Mouse (Mus musculus) MEL (cell line): ENCODE data around the gene Tfap2d.

Experiments used
- CTCF ChIP-seq, 3 experiments: IDR thresholded peaks in 2 of 3; conservative IDR thresholded peaks in 1 of 3; 2 replicates each; pipeline ENCODE4 v1.5.1; 2011 to 2012; ENCODE audit warnings: low read length in 3 of 3, low read depth in 2 of 3, mild to moderate bottlenecking in 2 of 3, improper control_type of control experiment in 1 of 3, inconsistent platforms in 1 of 3, mixed read lengths in 1 of 3, moderate library complexity in 1 of 3; ENCODE audit not compliant: control insufficient read depth in 1 of 3, insufficient read depth in 1 of 3, poor library complexity in 1 of 3, severe bottlenecking in 1 of 3
- EP300 ChIP-seq, 2 experiments: IDR thresholded peaks; 2 replicates each; pipeline ENCODE4 v1.6.1; 2011; ENCODE audit warnings: improper control_type of control experiment in 2 of 2, low read length in 2 of 2, low read depth in 1 of 2, mild to moderate bottlenecking in 1 of 2
- ETS1 ChIP-seq: IDR thresholded peaks from 2 replicates; pipeline ENCODE4 v1.6.1; 2012; ENCODE audit warnings: low read depth, mild to moderate bottlenecking, inconsistent platforms, low read length, improper control_type of control experiment, moderate library complexity
- HCFC1 ChIP-seq: IDR thresholded peaks from 2 replicates; pipeline ENCODE4 v1.6.1; 2012; ENCODE audit warnings: low read depth, mild to moderate bottlenecking, inconsistent platforms, low read length, improper control_type of control experiment, moderate library complexity
- MAX ChIP-seq: IDR thresholded peaks from 2 replicates; pipeline ENCODE4 v1.6.1; 2011; ENCODE audit warnings: low read length, improper control_type of control experiment
- MXI1 ChIP-seq: IDR thresholded peaks from 2 replicates; pipeline ENCODE4 v1.6.1; 2011; ENCODE audit warnings: mild to moderate bottlenecking, low read depth, low read length, improper control_type of control experiment
- NRF1 ChIP-seq: IDR thresholded peaks from 2 replicates; pipeline ENCODE4 v1.6.1; 2014; ENCODE audit warnings: low read depth, mild to moderate bottlenecking, inconsistent platforms, low read length, improper control_type of control experiment, moderate library complexity; ENCODE audit not compliant: poor library complexity, insufficient read depth, severe bottlenecking
- TAL1 ChIP-seq: IDR thresholded peaks from 2 replicates; pipeline ENCODE4 v1.6.1; 2012; ENCODE audit warnings: mild to moderate bottlenecking, inconsistent platforms, low read length, moderate library complexity, mixed read lengths
- USF2 ChIP-seq, 2 experiments: IDR thresholded peaks; 2 replicates each; pipeline ENCODE4 v1.6.1; 2011 to 2012; ENCODE audit warnings: improper control_type of control experiment in 2 of 2, low read length in 2 of 2, borderline replicate concordance in 1 of 2, inconsistent platforms in 1 of 2, low read depth in 1 of 2, mild to moderate bottlenecking in 1 of 2; ENCODE audit not compliant: insufficient read depth in 1 of 2
- ZKSCAN1 ChIP-seq: IDR thresholded peaks from 2 replicates; pipeline ENCODE4 v1.6.1; 2012; ENCODE audit warnings: low read depth, mild to moderate bottlenecking, inconsistent platforms, low read length, improper control_type of control experiment, moderate library complexity

DNA sequence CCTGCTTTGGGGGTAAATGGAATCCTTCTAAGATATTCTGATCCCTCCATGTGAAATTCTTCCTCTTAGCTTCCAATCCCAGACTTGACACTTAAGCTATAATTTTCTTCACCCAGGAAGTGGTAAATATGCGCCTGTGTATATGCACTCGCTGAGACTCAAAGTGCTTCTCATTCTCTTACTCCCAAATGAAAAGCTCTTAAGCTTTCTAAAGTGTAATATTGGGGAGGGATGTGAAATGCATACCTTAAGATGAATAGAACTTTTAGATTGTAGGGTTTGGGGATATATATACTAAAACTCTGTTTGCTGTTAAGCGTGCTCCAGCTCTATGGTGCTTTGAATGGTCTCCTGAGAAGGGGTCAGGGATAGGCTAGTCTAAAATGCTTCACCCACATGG lies 5.0 kb downstream of the Tfap2d start:
- TF ChIP-seq EP300 (IDR thresholded peaks at IDR 0.05; ENCODE audit: low read depth in 1 of 2, low read length in 2 of 2) = no peak
- TF ChIP-seq CTCF (IDR thresholded peaks at IDR 0.05 in 2 of 3, conservative IDR thresholded peaks at IDR 0.05 in 1 of 3; ENCODE audit: control insufficient read depth in 1 of 3, insufficient read depth in 1 of 3, low read depth in 2 of 3, low read length in 3 of 3, poor library complexity in 1 of 3, severe bottlenecking in 1 of 3) = no peak
- no peak for TF ChIP-seq MXI1
- no peak for TF ChIP-seq USF2 (IDR thresholded peaks at IDR 0.05; ENCODE audit: borderline replicate concordance in 1 of 2, insufficient read depth in 1 of 2, low read depth in 1 of 2, low read length in 2 of 2)
- TF ChIP-seq MAX = no peak
- no peak for TF ChIP-seq ETS1
- no peak for TF ChIP-seq TAL1
- no peak for TF ChIP-seq NRF1
- TF ChIP-seq ZKSCAN1 = no peak
- TF ChIP-seq HCFC1 = no peak
